Mouse (Mus musculus): ENCODE measurements around the gene Gm20388.

Gm20388 gene

GRCm38 (mm10) chr8:124382235-124382634 is 4471.6 kb downstream of the Gm20388 start:
- DNase-seq (ENCODE audit: low spot score): no peak

- DNase-seq (ENCODE audit: low spot score): no peak
These were observed 4473.7 kb downstream of the Gm20388 start for GRCm38 (mm10) chr8:124384336-124384735.

DNA sequence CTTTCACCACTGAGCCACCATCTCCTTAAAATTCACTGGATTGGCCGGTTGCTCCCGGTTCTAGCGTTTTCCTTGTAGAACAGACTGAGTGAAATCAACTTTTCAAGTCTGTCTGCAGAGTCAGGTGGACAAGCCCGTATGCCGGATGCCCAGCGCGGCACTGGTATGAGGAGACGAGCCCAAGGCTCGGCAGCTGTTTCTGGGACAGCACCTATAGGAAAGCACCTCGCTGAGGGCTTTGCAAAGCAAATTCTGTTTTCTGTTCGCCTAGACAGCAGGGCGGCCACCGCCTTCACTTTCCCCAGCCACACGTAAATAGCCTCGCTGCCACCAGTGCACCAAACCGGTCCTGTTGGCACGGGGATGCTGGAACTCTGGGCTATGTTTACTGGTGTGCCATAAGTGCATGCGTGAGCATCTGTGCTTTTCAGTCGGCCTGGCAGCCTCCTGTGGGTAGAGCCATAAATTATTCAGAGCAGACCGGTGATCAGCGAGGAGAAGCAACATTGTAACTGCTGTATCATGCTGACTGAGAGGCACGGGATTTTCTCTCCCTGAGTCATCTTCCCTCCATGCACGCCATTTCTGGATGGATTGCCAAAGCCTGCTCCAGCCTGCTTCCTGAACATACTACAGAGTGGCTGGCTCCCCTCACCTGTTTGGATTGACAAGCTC is 4475.7 kb downstream of the Gm20388 start:
- no peak for DNase-seq (ENCODE audit: low spot score)

DNA sequence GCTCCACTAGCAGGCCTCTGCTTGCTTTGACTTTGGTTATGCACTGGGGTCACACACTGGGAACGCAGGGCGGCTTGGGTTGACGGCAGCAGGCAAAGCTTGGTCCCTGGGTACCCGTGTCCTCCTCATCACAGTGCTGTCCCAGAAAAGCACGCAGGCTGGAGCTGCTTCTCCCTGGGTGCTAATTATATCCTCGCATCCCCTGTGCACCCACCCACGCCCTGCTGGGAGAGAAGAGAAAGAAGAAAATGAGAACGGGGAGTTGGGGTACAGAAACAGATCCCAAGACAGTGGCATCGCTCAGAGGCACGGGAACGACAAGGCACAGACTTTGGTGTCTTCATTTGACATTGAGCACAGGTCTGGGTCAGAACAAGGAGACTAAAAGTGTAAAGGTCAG is 4478.9 kb downstream of the Gm20388 start:
- DNase-seq (ENCODE audit: low spot score): no peak

- DNase-seq (ENCODE audit: low spot score): no peak
These were observed 4480.6 kb downstream of the Gm20388 start for GRCm38 (mm10) chr8:124391191-124391590.

GRCm38 (mm10) chr8:124392271-124393012 is 4481.8 kb downstream of the Gm20388 start:
- no peak for DNase-seq (ENCODE audit: low spot score)

- DNase-seq (ENCODE audit: low spot score): no peak
These were observed 4482.4 kb downstream of the Gm20388 start for GRCm38 (mm10) chr8:124393013-124393412.

DNA sequence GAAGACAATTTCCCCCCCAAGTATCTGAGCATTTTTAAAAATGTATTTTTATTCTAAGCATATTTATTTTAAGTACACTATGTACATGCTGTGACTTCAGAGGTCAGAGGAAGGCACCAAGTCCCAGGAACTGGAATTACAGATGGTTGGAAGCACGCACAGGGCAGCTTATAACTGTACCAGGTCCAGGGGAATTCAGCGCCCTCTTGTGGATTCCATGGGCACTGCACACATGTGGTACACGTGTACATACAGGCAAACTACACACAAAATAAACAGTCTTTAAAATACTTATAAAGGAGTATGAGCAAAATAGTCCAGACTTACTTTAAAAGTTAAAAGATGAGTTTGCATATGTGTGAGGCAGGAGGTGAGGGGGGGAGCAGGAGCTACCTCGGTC is 4483.3 kb downstream of the Gm20388 start:
- DNase-seq (ENCODE audit: low spot score): no peak

DNA sequence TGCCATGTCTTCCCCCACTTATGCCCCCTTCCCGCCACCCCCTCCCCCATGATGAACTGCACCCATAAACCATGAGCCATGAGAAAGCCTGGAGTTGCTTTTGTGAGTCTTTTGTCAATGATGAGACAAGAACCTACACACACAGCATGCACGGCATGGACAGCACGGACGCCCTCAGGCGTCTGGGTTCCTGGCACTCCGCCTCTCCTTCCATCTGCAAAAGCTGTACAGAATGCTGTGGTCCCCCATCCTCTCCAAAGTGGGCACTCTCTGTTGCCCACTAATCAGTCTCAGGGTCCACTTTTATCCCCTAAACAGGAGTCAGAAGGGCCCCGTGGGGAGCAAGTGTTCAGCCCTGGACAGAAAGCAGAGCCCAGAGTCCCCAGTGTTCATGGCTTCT is 4484.3 kb downstream of the Gm20388 start:
- no peak for DNase-seq (ENCODE audit: low spot score)

Data from T-cell, adult 2 months (primary cell).